Mouse (Mus musculus) embryonic facial prominence, embryonic 13.5 days (tissue): ENCODE data around the gene Rbm20. TPM values are rescaled to one million over a fixed set of nuclear protein-coding genes. Genes with fewer than 3 reads are reported as not detected.

ENCODE experiments used
- ATAC-seq: fragments of 200-750 bp; cut with Nextera tagmentation; 2 replicates; pipeline ENCODE4 v1.8.0; 2017; ENCODE audit warnings: low read depth; ENCODE audit not compliant: insufficient number of reproducible peaks, insufficient read depth, low FRiP score, low TSS enrichment
- H3K27ac ChIP-seq: fragments of 300-500 bp; sonication (generic); 2 replicates; pipeline ENCODE4 v1.5.1; 2015; ENCODE audit warnings: moderate library complexity, mild to moderate bottlenecking, inconsistent platforms
- H3K27me3 ChIP-seq: fragments of 300-500 bp; sonication (generic); 2 replicates; pipeline ENCODE4 v1.6.1; 2015; ENCODE audit warnings: mild to moderate bottlenecking, inconsistent platforms
- H3K36me3 ChIP-seq: fragments of 300-500 bp; sonication (generic); 2 replicates; pipeline ENCODE4 v1.6.1; 2015; ENCODE audit warnings: mild to moderate bottlenecking, inconsistent platforms
- H3K4me1 ChIP-seq: fragments of 300-500 bp; sonication (generic); 2 replicates; pipeline ENCODE4 v1.6.1; 2015; ENCODE audit warnings: inconsistent platforms
- H3K4me2 ChIP-seq: fragments of 300-500 bp; sonication (generic); 2 replicates; pipeline ENCODE4 v1.6.1; 2015; ENCODE audit warnings: moderate library complexity, mild to moderate bottlenecking, inconsistent platforms
- H3K4me3 ChIP-seq: fragments of 300-500 bp; sonication (generic); 2 replicates; pipeline ENCODE4 v1.5.1; 2015; ENCODE audit warnings: mild to moderate bottlenecking, inconsistent platforms
- H3K9ac ChIP-seq: fragments of 300-500 bp; sonication (generic); 2 replicates; pipeline ENCODE4 v1.6.1; 2015; ENCODE audit warnings: mild to moderate bottlenecking, inconsistent platforms
- H3K9me3 ChIP-seq: fragments of 300-500 bp; sonication (generic); 2 replicates; pipeline ENCODE4 v1.6.1; 2016; ENCODE audit warnings: inconsistent platforms
- WGBS: fragments of 180-500 bp; shearing (Covaris S2); methylation state at CpG from one replicate; pipeline ENCODE4 v1.1.7; 2015; ENCODE audit warnings: mixed read lengths; 5-methylcytosine and 5-hydroxymethylcytosine counted together
- polyA plus RNA-seq: library from polyadenylated mRNA; unstranded; fragments of >200 nt; fragmentation: Nextera tagmentation; extraction: Ambion mirVana; gene quantifications from 2 replicates; pipeline ENCODE4 v1.2.1, GENCODE M21; 2015

The Rbm20 gene
- polyA plus RNA-seq, 1 experiment from 2014 or later, result 4.2 TPM

- Histone ChIP-seq H3K27me3 (no peaks in the 10 kb centered on the region), H3K9ac (no peak overlapping the region; the same call in 1 of the 2 replicates), H3K4me2 (no peak overlapping the region), H3K9me3 (no peaks in the 10 kb centered on the region), H3K27ac (no peak overlapping the region), H3K4me3 (no peak overlapping the region), H3K36me3 (no peaks in the 10 kb centered on the region), H3K4me1 (peaks cover 36% of the 10 kb centered on the region)
- no peak for ATAC-seq
- WGBS, result 73% methylated on average over 7 of the region's 7 CpGs
These were observed 132.2 kb downstream of the Rbm20 start for GRCm38 (mm10) chr19:53809185-53809861.

GRCm38 (mm10) chr19:53810024-53810423 is 132.9 kb downstream of the Rbm20 start:
- WGBS, result 54% methylated on average over 7 of the region's 7 CpGs
- H3K4me1 ChIP-seq, result peaks cover 36% of the 10 kb centered on the region
- no peaks in the 10 kb centered on the region for H3K36me3 ChIP-seq
- no peaks in the 10 kb centered on the region for H3K9me3 ChIP-seq
- no peaks in the 10 kb centered on the region for H3K27me3 ChIP-seq
- H3K4me3 ChIP-seq, result no peak overlapping the region
- H3K27ac ChIP-seq, result no peak overlapping the region
- no peak overlapping the region for H3K4me2 ChIP-seq
- no peak overlapping the region; the same call in 1 of the 2 replicates for H3K9ac ChIP-seq
- ATAC-seq, result no peak

GRCm38 (mm10) chr19:53810584-53810983 is 133.5 kb downstream of the Rbm20 start:
- no peak overlapping the region for H3K4me2 ChIP-seq
- H3K36me3 ChIP-seq, result no peaks in the 10 kb centered on the region
- no peak for ATAC-seq
- H3K4me1 ChIP-seq, result peaks cover 39% of the 10 kb centered on the region
- H3K9ac ChIP-seq, result no peak overlapping the region
- no peaks in the 10 kb centered on the region for H3K9me3 ChIP-seq
- no peak overlapping the region for H3K27ac ChIP-seq
- 81% methylated on average over 3 of the region's 3 CpGs for WGBS
- no peaks in the 10 kb centered on the region for H3K27me3 ChIP-seq
- no peak overlapping the region for H3K4me3 ChIP-seq

GRCm38 (mm10) chr19:53813576-53813975 is 136.5 kb downstream of the Rbm20 start:
- H3K36me3 ChIP-seq, result no peaks in the 10 kb centered on the region
- no peak for ATAC-seq
- whole genome bisulfite sequencing, result 93% methylated on average over 5 of the region's 5 CpGs

DNA sequence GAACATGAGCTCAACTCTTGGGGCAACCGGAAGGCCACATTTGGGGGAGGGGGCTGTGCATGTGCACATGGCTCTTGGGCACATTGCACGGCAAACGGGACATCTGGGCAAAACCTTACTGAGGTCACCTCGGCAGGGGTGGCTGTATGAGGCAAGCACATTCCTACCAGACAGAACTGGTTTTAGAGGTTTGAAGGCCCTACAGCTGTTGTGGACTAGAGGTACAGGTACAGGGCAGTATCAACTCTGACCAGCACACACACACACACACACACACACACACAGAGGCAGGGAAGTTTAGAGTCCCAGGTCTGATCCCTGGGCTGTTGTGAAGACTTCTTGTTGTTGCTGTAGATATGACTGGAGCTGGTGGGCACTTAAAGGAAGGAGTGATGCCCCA is 138.6 kb downstream of the Rbm20 start:
- WGBS, result 70% methylated on average over 4 of the region's 4 CpGs
- H3K9ac ChIP-seq, result no peak overlapping the region
- H3K4me2 ChIP-seq, result no peak overlapping the region
- no peak overlapping the region for H3K4me3 ChIP-seq
- H3K4me1 ChIP-seq, result 0 out of 2 replicates have a peak, but pooled peaks cover 4% of the 10 kb centered on the region
- H3K9me3 ChIP-seq, result no peaks in the 10 kb centered on the region
- no peaks in the 10 kb centered on the region for H3K27me3 ChIP-seq
- no peak overlapping the region for H3K27ac ChIP-seq
- ATAC-seq, result no peak
- no peaks in the 10 kb centered on the region for H3K36me3 ChIP-seq

More at GRCm38 (mm10) chr19:53813576-53813975, 136.5 kb downstream of the Rbm20 start:
- Histone ChIP-seq H3K9me3 (no peaks in the 10 kb centered on the region), H3K4me1 (peaks cover 20% of the 10 kb centered on the region), H3K27me3 (no peaks in the 10 kb centered on the region), H3K4me2 (no peak overlapping the region), H3K27ac (no peak overlapping the region), H3K4me3 (no peak overlapping the region), H3K9ac (no peak overlapping the region)

DNA sequence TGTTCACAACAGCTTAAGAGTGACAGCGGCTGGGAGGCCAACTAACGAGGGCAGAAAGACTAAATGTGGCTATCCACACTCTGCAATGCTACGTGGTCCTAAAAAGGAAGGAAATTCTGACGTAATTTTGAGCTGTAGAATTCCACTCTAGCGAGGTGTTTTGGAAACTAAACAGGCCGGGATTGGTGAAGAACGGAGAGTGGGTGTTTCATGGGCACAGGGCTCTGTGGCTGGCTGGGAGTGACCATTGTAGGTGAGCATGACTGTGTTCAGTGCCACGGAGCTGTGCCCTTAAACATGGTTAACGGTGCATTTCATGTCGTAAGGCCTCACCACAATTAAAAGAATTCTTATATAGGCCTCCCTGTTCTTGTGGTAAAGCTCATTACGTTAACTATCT is 139.1 kb downstream of the Rbm20 start:
- no peak for ATAC-seq
- Histone ChIP-seq H3K27me3 (no peaks in the 10 kb centered on the region), H3K9ac (no peak overlapping the region), H3K4me1 (0 out of 2 replicates have a peak, but pooled peaks cover 4% of the 10 kb centered on the region), H3K36me3 (no peaks in the 10 kb centered on the region), H3K9me3 (no peaks in the 10 kb centered on the region), H3K27ac (no peak overlapping the region), H3K4me3 (no peak overlapping the region), H3K4me2 (no peak overlapping the region)
- WGBS, result 73% methylated on average over 11 of the region's 11 CpGs

GRCm38 (mm10) chr19:53819299-53819698 is 142.2 kb downstream of the Rbm20 start:
- ATAC-seq, result no peak
- Histone ChIP-seq H3K27ac (no peak overlapping the region), H3K4me1 (peaks cover 7% of the 10 kb centered on the region; the same call in 1 of the 2 replicates), H3K4me3 (no peak overlapping the region), H3K9ac (no peak overlapping the region), H3K27me3 (no peaks in the 10 kb centered on the region), H3K4me2 (no peak overlapping the region), H3K36me3 (no peaks in the 10 kb centered on the region), H3K9me3 (no peaks in the 10 kb centered on the region)
- WGBS, result 66% methylated on average over 6 of the region's 6 CpGs

- WGBS, result 56% methylated on average over 13 of the region's 13 CpGs
- ATAC-seq, result no peak
- Histone ChIP-seq H3K4me3 (no peak overlapping the region), H3K9ac (no peak overlapping the region), H3K9me3 (no peaks in the 10 kb centered on the region), H3K4me2 (no peak overlapping the region), H3K27me3 (no peaks in the 10 kb centered on the region), H3K4me1 (peaks cover 3% of the 10 kb centered on the region; the same call in 1 of the 2 replicates), H3K36me3 (no peaks in the 10 kb centered on the region), H3K27ac (no peak overlapping the region)
These were observed 144.4 kb downstream of the Rbm20 start for GRCm38 (mm10) chr19:53821241-53822120.

DNA sequence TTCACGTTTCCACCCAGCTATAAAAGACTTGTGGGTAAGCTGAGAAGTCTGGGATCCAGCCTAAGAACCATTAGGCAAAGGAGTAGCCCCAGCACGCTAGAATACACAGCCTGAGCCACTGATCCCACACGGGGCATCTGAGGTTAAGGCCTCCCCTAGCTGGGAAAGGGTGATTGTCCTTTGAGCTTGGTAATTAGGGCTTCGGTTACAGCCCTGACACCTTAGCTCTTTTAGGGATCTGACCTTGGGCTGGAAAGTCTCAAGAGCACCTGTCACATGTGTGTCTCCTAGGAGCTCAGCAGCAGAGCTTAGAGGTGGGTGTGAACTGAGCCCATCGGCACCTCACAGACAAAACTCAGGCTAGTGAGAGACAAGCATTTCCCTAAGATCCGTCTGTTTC is 146.7 kb downstream of the Rbm20 start:
- H3K9ac ChIP-seq, result peak overlapping the region; percentile 44; the same call in 1 of the 2 replicates
- WGBS, result 43% methylated on average over 6 of the region's 6 CpGs
- no peaks in the 10 kb centered on the region for H3K27me3 ChIP-seq
- H3K9me3 ChIP-seq, result no peaks in the 10 kb centered on the region
- no peak overlapping the region for H3K4me2 ChIP-seq
- ATAC-seq, result no peak
- peaks cover 3% of the 10 kb centered on the region; the same call in 1 of the 2 replicates for H3K4me1 ChIP-seq
- no peak overlapping the region for H3K4me3 ChIP-seq
- H3K36me3 ChIP-seq, result no peaks in the 10 kb centered on the region
- no peak overlapping the region for H3K27ac ChIP-seq

DNA sequence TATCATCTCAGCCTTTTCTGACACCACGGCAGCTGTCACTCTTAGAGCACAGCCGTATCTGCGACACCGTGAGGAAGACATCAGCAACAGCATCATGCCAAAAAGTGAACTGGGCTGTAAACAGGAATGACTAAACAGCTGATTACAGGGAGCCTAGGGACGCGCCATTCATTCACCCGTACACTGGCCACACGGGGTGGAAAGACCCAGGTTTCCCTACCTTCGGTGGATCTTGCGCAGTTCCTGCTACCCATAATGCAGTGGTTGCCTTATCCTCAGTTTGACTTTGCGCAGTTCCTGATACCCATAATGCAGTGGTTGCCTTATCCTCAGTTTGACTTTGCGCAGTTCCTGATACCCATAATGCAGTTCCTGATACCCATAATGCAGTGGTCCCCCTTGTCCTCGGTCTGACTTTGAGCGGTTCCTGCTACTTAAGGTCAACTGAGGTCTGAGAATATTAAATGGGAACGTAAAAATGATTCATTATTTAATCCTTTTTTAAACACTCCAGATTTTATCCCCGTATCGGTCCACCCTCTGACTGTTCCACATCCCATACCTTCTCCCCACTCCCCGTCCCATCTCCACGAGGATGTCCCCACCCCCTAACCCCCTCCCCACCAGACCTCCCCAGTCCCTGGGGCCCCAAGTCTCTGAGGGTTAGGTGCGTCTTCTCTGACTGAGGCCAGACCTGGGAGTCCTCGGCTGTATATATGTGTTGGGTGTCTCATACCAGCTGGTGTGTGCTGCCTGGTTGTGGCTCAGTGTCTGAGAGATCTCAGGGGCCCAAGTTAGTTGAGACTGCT is 148.0 kb downstream of the Rbm20 start:
- H3K9ac ChIP-seq, result 0 out of 2 replicates have a peak overlapping the region, but pooled peaks have one; percentile 27
- WGBS, result 62% methylated on average over 21 of the region's 21 CpGs
- ATAC-seq, result 0 out of 2 replicates have a peak, but pooled peaks have one; percentile 32

GRCm38 (mm10) chr19:53829990-53830389 is 152.9 kb downstream of the Rbm20 start:
- 73% methylated on average over 6 of the region's 6 CpGs for WGBS
- no peak for ATAC-seq

More for the DNA sequence above, 148.0 kb downstream of the Rbm20 start:
- H3K4me1 ChIP-seq, result peaks cover 3% of the 10 kb centered on the region; the same call in 1 of the 2 replicates
- no peaks in the 10 kb centered on the region for H3K9me3 ChIP-seq
- H3K27ac ChIP-seq, result no peak overlapping the region
- H3K4me3 ChIP-seq, result peak overlapping the region; percentile 37
- H3K36me3 ChIP-seq, result no peaks in the 10 kb centered on the region
- H3K27me3 ChIP-seq, result no peaks in the 10 kb centered on the region
- H3K4me2 ChIP-seq, result peak overlapping the region; percentile 45

More at GRCm38 (mm10) chr19:53829990-53830389, 152.9 kb downstream of the Rbm20 start:
- Histone ChIP-seq H3K9me3 (no peaks in the 10 kb centered on the region), H3K4me3 (no peak overlapping the region), H3K27me3 (no peaks in the 10 kb centered on the region), H3K36me3 (no peaks in the 10 kb centered on the region), H3K27ac (no peak overlapping the region), H3K9ac (no peak overlapping the region), H3K4me1 (peaks cover 17% of the 10 kb centered on the region), H3K4me2 (no peak overlapping the region)
